Mouse (Mus musculus) layer of hippocampus, adult 18-20 months (tissue): ENCODE measurements around the gene Plod3. TPM values are rescaled to one million over a fixed set of nuclear protein-coding genes. Genes with fewer than 3 reads are reported as not detected.

Experiments used
- microRNA-seq, 2 experiments: library from miRNA; unstranded; fragments of <30 nt; microRNA quantifications; one replicate each; pipeline ENCODE4 v1.2.0; 2021
- total RNA-seq, 2 experiments: library from RNA; stranded (reverse); gene quantifications; 2 replicates each; pipeline ENCODE4 v1.2.3; 2021

Gene Plod3
- total RNA-seq, 2 experiments from 2014 or later, result 38.5 to 43.1 TPM

Small RNAs within 50 kb of the gene (microRNA-seq; reads per million reads assigned to microRNA genes)
- 160 to 232 reads per million in 2 experiments for gene Mir702

Other genes with a start within 250 kb of the Plod3 start
- gene Col26a1, start 103.8 kb upstream of the Plod3 start, total RNA-seq, result 1 to 10 TPM; 1.8 to 2.7 TPM
- 10 to 100 TPM; 85.7 to 88.0 TPM for gene Ift22, start 78.9 kb upstream of the Plod3 start, total RNA-seq
- 100 to 1,000 TPM; 237 to 255 TPM for gene Fis1, start 33.7 kb upstream of the Plod3 start, total RNA-seq
- gene Cldn15, start 20.4 kb upstream of the Plod3 start, total RNA-seq, result under 1 TPM in 1 of 2 experiments, not detected in 1; 0.61 TPM
- 10 to 100 TPM; 82.8 to 96.2 TPM for gene Znhit1, start 1.0 kb downstream of the Plod3 start, total RNA-seq
- gene Vgf, start 39.4 kb downstream of the Plod3 start, total RNA-seq, result 100 to 1,000 TPM; 228 to 230 TPM
- 100 to 1,000 TPM; 316 to 355 TPM for gene Ap1s1, start 59.1 kb downstream of the Plod3 start, total RNA-seq
- gene Serpine1, start 85.2 kb downstream of the Plod3 start, total RNA-seq, result under 1 TPM; 0.40 to 0.94 TPM
- 1 to 10 TPM; 5.9 to 6.0 TPM for gene Trim56, start 129.2 kb downstream of the Plod3 start, total RNA-seq
- not detected for gene Muc3, start 162.3 kb downstream of the Plod3 start, total RNA-seq
- 1 to 10 TPM; 3.8 to 4.0 TPM for gene Muc3a, start 225.4 kb downstream of the Plod3 start, total RNA-seq